Mouse (Mus musculus) gastrocnemius, postnatal 25 days (tissue): ENCODE data around the gene BC147527. TPM values are rescaled to one million over a fixed set of nuclear protein-coding genes. Genes with fewer than 3 reads are reported as not detected.
"Not testable (repeated sequence)": the region's sequence is repeated elsewhere in the genome, so short reads cannot be mapped to it uniquely, and the experiment has no call there.

Source experiments
- DNase-seq: peaks from one replicate; pipeline ENCODE4 v3.0.0; 2022
- long read RNA-seq, 2 experiments: library from polyadenylated mRNA; stranded (forward); transcript quantifications; one replicate each; pipeline ENCODE4 v2.0.0; 2021
- total RNA-seq, 2 experiments: library from RNA; stranded (reverse); gene quantifications; 1 replicate in 1 of 2; 2 replicates in 1 of 2; pipeline ENCODE4 v1.2.3; 2021

BC147527 gene
- total RNA-seq: not detected
- long read RNA-seq, experiment 1: 0 reads
- long read RNA-seq, experiment 2: 0 reads

GRCm38 (mm10) chr13:120299991-120300442 lies at the start of gene BC147527:
Gene BC147527 (plus strand): TSS chr13:120300392.
- no peak for DNase-seq

GRCm38 (mm10) chr13:120251208-120251924 lies 48.8 kb upstream of the BC147527 start:
- DNase-seq: not testable (repeated sequence)

- not testable (repeated sequence) for DNase-seq
Observed at GRCm38 (mm10) chr13:120258817-120259658, 41.2 kb upstream of the BC147527 start.

GRCm38 (mm10) chr13:120259718-120260117 lies 40.5 kb upstream of the BC147527 start:
- not testable (repeated sequence) for DNase-seq

GRCm38 (mm10) chr13:120262870-120263269 lies 37.3 kb upstream of the BC147527 start, which contains the start of gene AF067061:
Gene AF067061 (plus strand): TSS chr13:120263114.
- not testable (repeated sequence) for DNase-seq

- not testable (repeated sequence) for DNase-seq
Observed at GRCm38 (mm10) chr13:120277837-120278236, 22.4 kb upstream of the BC147527 start.

GRCm38 (mm10) chr13:120278784-120279183 lies 21.4 kb upstream of the BC147527 start:
- DNase-seq: no peak

- no peak for DNase-seq
Observed at GRCm38 (mm10) chr13:120299324-120299894, 783 bp upstream of the BC147527 start.

GRCm38 (mm10) chr13:120300853-120301252 lies 661 bp downstream of the BC147527 start:
- DNase-seq: no peak

GRCm38 (mm10) chr13:120310749-120311148 lies 10.6 kb downstream of the BC147527 start:
- DNase-seq: no peak

GRCm38 (mm10) chr13:120313584-120313983 lies 13.4 kb downstream of the BC147527 start:
- DNase-seq: no peak

GRCm38 (mm10) chr13:120316578-120316977 lies 16.4 kb downstream of the BC147527 start, which contains the start of gene Tcstv3:
Gene Tcstv3 (plus strand): TSS chr13:120316878.
- DNase-seq: not testable (repeated sequence)

GRCm38 (mm10) chr13:120320183-120320582 lies 20.0 kb downstream of the BC147527 start:
- no peak for DNase-seq

GRCm38 (mm10) chr13:120320721-120321120 lies 20.5 kb downstream of the BC147527 start:
- no peak for DNase-seq

Other genes with a start within 250 kb of the BC147527 start
- gene Gm21188, start 248.2 kb upstream of the BC147527 start, total RNA-seq: under 1 TPM in 1 of 2 experiments, not detected in 1; 0.16 TPM
- gene Gm20767, start 160.1 kb upstream of the BC147527 start, total RNA-seq: not detected
- gene Gm21818, start 128.0 kb upstream of the BC147527 start, total RNA-seq: not detected
- gene Gm21762, start 84.4 kb upstream of the BC147527 start, total RNA-seq: not detected
- not detected for gene Gm21731, start 61.3 kb upstream of the BC147527 start, total RNA-seq
- gene AF067061, start 37.3 kb upstream of the BC147527 start, total RNA-seq: not detected
- gene Tcstv3, start 16.5 kb downstream of the BC147527 start, total RNA-seq: not detected